Mouse (Mus musculus): Measurements from ENCODE around the gene Gm26897.

DNA sequence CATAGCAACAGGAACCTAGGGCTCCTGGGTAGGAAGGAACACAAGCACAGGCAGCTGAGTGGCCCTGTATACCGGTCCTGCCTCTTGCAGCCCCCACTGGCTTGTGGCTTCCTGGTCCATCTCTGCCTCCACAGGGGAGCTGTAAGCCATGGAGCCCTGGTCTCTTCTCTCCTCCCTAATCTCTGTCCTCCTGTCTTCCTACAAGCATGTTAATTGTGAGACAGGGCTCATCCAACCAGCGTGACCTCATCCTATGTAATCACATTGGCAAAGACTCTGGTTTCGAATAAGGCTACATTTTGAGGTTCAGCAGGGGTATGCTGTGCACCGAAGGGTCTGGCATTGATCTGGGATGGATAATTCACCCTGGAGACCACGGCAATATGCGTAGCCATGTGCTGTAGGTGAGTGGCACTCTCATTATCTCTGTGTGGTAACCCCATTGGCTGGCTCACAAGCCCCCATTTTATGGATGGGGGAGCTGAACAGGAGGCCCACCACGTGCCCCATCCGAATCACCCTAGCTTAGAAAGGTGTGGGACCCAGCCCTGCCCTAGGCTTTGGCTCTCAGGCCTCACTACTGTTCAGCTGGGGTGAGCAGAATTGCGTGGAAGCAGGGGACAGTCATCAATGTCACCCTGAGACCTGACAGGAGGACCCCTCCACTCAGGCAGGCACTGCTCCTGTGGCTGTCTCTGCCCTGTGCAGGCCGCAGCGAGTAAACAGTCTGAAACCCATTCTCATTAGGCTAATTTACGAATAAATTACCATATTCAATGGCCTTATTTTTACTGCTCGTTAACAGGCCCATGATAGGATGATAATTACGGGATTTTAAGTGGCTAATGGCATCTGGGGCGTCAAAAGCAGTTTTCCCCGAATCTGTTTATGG lies 6.9 kb downstream of the Gm26897 start:
- TF ChIP-seq CTCF (IDR thresholded peaks at IDR 0.05) (no peak), EP300 (IDR thresholded peaks at IDR 0.05) (no peak)

Data from lung, postnatal 0 days (tissue).